Mouse (Mus musculus) forebrain, postnatal 0 days (tissue): ENCODE measurements at regions not wholly inside any gene's neighbourhood (a gene's known extent, or its start where the extent isn't known, plus 50 kb on each side); places are given as distances from the start of the nearest gene placed in this dataset.

Source experiments
- ATAC-seq: fragments of 200-750 bp; cut with Nextera tagmentation; 2 replicates; pipeline ENCODE4 v1.8.0; 2017; ENCODE audit warnings: mild to moderate bottlenecking, moderate library complexity
- DNase-seq: peaks from one replicate; pipeline ENCODE4 v3.0.0-alpha.2; 2015
- H3K27ac ChIP-seq: fragments of 300-500 bp; sonication (generic); 2 replicates; pipeline ENCODE4 v1.5.1; 2014; ENCODE audit warnings: low read depth, mild to moderate bottlenecking, antibody characterized with exemption, low read length, moderate library complexity, mixed read lengths
- H3K27me3 ChIP-seq: fragments of 300-500 bp; sonication (generic); 2 replicates; pipeline ENCODE4 v1.6.1; 2014; ENCODE audit warnings: mild to moderate bottlenecking, low read length, mixed read lengths; ENCODE audit not compliant: insufficient read depth
- H3K36me3 ChIP-seq: fragments of 300-500 bp; sonication (generic); 2 replicates; pipeline ENCODE4 v1.6.1; 2014; ENCODE audit warnings: mild to moderate bottlenecking, moderate library complexity; ENCODE audit not compliant: insufficient read depth
- H3K4me1 ChIP-seq: fragments of 300-500 bp; sonication (generic); 2 replicates; pipeline ENCODE4 v1.6.1; 2014; ENCODE audit warnings: antibody characterized with exemption; ENCODE audit not compliant: insufficient read depth
- H3K4me2 ChIP-seq: fragments of 300-500 bp; sonication (generic); 2 replicates; pipeline ENCODE4 v1.6.1; 2014; ENCODE audit warnings: low read depth, mild to moderate bottlenecking, moderate library complexity
- H3K4me3 ChIP-seq: fragments of 300-500 bp; sonication (generic); 2 replicates; pipeline ENCODE4 v1.5.1; 2014; ENCODE audit warnings: low read depth, low read length, mixed read lengths
- H3K9ac ChIP-seq: fragments of 300-500 bp; sonication (generic); 2 replicates; pipeline ENCODE4 v1.6.1; 2014; ENCODE audit warnings: mild to moderate bottlenecking
- H3K9me3 ChIP-seq: fragments of 300-500 bp; sonication (generic); 2 replicates; pipeline ENCODE4 v1.6.1; 2016; ENCODE audit warnings: low read length
- CTCF ChIP-seq: sonication (generic); IDR thresholded peaks from 2 replicates; pipeline ENCODE4 v1.5.1; 2016; ENCODE audit warnings: antibody characterized with exemption, control low read depth, low read depth
- WGBS: fragments of 180-500 bp; shearing (Covaris S2); extraction: QIAGEN DNeasy Blood & Tissue Kit; methylation state at CpG from one replicate; pipeline ENCODE4 v1.1.7; 2014; 5-methylcytosine and 5-hydroxymethylcytosine counted together

- 15% methylated on average over 2 of the region's 2 CpGs for WGBS
- no peak for TF ChIP-seq CTCF
- Histone ChIP-seq H3K4me2 (no peak overlapping the region), H3K9me3 (no peaks in the 10 kb centered on the region), H3K4me1 (no peaks in the 10 kb centered on the region), H3K27me3 (no peaks in the 10 kb centered on the region), H3K4me3 (no peak overlapping the region), H3K9ac (no peak overlapping the region), H3K27ac (no peak overlapping the region), H3K36me3 (no peaks in the 10 kb centered on the region)
- ATAC-seq (peak; percentile 48; the same call in 1 of the 2 replicates), DNase-seq (peak; percentile 35)
Measured at GRCm38 (mm10) chr13:37290636-37291035, 54.4 kb upstream of the Ly86 start.

- Histone ChIP-seq H3K4me1 (no peaks in the 10 kb centered on the region), H3K27me3 (no peaks in the 10 kb centered on the region), H3K27ac (no peak overlapping the region), H3K36me3 (no peaks in the 10 kb centered on the region), H3K9ac (no peak overlapping the region), H3K9me3 (no peaks in the 10 kb centered on the region), H3K4me3 (no peak overlapping the region), H3K4me2 (no peak overlapping the region)
- DNase-seq = no peak
- ATAC-seq = no peak
- no peak for TF ChIP-seq CTCF
- whole genome bisulfite sequencing = 84% methylated on average over 1 of the region's 1 CpGs
Measured at GRCm38 (mm10) chr13:37288993-37289392, 56.0 kb upstream of the Ly86 start.

- Histone ChIP-seq H3K4me3 (no peak overlapping the region), H3K4me2 (no peak overlapping the region), H3K9me3 (no peaks in the 10 kb centered on the region), H3K4me1 (no peaks in the 10 kb centered on the region), H3K27me3 (no peaks in the 10 kb centered on the region), H3K36me3 (no peaks in the 10 kb centered on the region), H3K9ac (no peak overlapping the region), H3K27ac (no peak overlapping the region)
- DNase-seq (no peak), ATAC-seq (no peak)
- no peak for TF ChIP-seq CTCF
- 89% methylated on average over 5 of the region's 5 CpGs for WGBS
Measured at GRCm38 (mm10) chr13:37282515-37282914, 62.5 kb upstream of the Ly86 start.

GRCm38 (mm10) chr13:37279078-37279789 is 65.8 kb upstream of the Ly86 start:
- Histone ChIP-seq H3K9me3 (no peaks in the 10 kb centered on the region), H3K27me3 (no peaks in the 10 kb centered on the region), H3K9ac (no peak overlapping the region), H3K4me2 (no peak overlapping the region), H3K36me3 (no peaks in the 10 kb centered on the region), H3K27ac (no peak overlapping the region), H3K4me1 (no peaks in the 10 kb centered on the region), H3K4me3 (no peak overlapping the region)
- ATAC-seq = no peak
- no peak for TF ChIP-seq CTCF
- DNase-seq = no peak
- 92% methylated on average over 8 of the region's 8 CpGs for WGBS

- Histone ChIP-seq H3K27ac (no peak overlapping the region), H3K9me3 (no peaks in the 10 kb centered on the region), H3K36me3 (no peaks in the 10 kb centered on the region), H3K4me2 (no peak overlapping the region), H3K4me1 (no peaks in the 10 kb centered on the region), H3K9ac (no peak overlapping the region), H3K4me3 (no peak overlapping the region), H3K27me3 (no peaks in the 10 kb centered on the region)
- ATAC-seq (peak; percentile 90), DNase-seq (peak; percentile 74)
- 54% methylated on average over 14 of the region's 14 CpGs for WGBS
- TF ChIP-seq CTCF = no peak
Measured at GRCm38 (mm10) chr13:37249581-37250461, 95.2 kb upstream of the Ly86 start.

GRCm38 (mm10) chr13:37248741-37249140 is 96.3 kb upstream of the Ly86 start:
- 90% methylated on average over 1 of the region's 1 CpGs for WGBS
- Histone ChIP-seq H3K9ac (no peak overlapping the region), H3K27ac (no peak overlapping the region), H3K4me1 (no peaks in the 10 kb centered on the region), H3K4me2 (no peak overlapping the region), H3K9me3 (no peaks in the 10 kb centered on the region), H3K4me3 (no peak overlapping the region), H3K27me3 (no peaks in the 10 kb centered on the region), H3K36me3 (no peaks in the 10 kb centered on the region)
- no peak for ATAC-seq
- no peak for TF ChIP-seq CTCF
- DNase-seq = no peak

GRCm38 (mm10) chr13:37240048-37240447 is 105.0 kb upstream of the Ly86 start:
- Histone ChIP-seq H3K9me3 (no peaks in the 10 kb centered on the region), H3K4me2 (no peak overlapping the region), H3K27me3 (no peaks in the 10 kb centered on the region), H3K4me1 (no peaks in the 10 kb centered on the region), H3K27ac (no peak overlapping the region), H3K9ac (no peak overlapping the region), H3K4me3 (no peak overlapping the region), H3K36me3 (no peaks in the 10 kb centered on the region)
- DNase-seq (peak; percentile 63), ATAC-seq (peak; percentile 90)
- TF ChIP-seq CTCF = no peak
- 67% methylated on average over 5 of the region's 5 CpGs for WGBS
